Mouse (Mus musculus) CH12.LX (cell line): ENCODE measurements around the gene Ensa.

Source experiments
- CHD1 ChIP-seq: IDR thresholded peaks from 2 replicates; pipeline ENCODE4 v1.6.1; 2012; ENCODE audit warnings: low read depth, low read length, improper control_type of control experiment, inconsistent platforms
- CTCF ChIP-seq, 2 experiments: IDR thresholded peaks in 1 of 2; conservative IDR thresholded peaks in 1 of 2; 2 replicates each; pipeline ENCODE4 v1.5.1; 2011 to 2012; ENCODE audit warnings: low read depth in 2 of 2, low read length in 2 of 2, improper control_type of control experiment in 1 of 2, inconsistent platforms in 1 of 2, mild to moderate bottlenecking in 1 of 2, moderate library complexity in 1 of 2
- E2F4 ChIP-seq: IDR thresholded peaks from 2 replicates; pipeline ENCODE4 v1.6.1; 2011; ENCODE audit warnings: low read depth, low read length, improper control_type of control experiment; ENCODE audit not compliant: insufficient replicate concordance
- EP300 ChIP-seq: IDR thresholded peaks from 2 replicates; pipeline ENCODE4 v1.6.1; 2011; ENCODE audit warnings: low read length, improper control_type of control experiment
- KAT2A ChIP-seq: IDR thresholded peaks from 2 replicates; pipeline ENCODE4 v1.6.1; 2012; ENCODE audit warnings: low read length, improper control_type of control experiment, inconsistent platforms; ENCODE audit not compliant: insufficient replicate concordance
- MAFK ChIP-seq: IDR thresholded peaks from 2 replicates; pipeline ENCODE4 v1.6.1; 2011; ENCODE audit warnings: low read length, improper control_type of control experiment; ENCODE audit not compliant: insufficient replicate concordance
- MAX ChIP-seq: IDR thresholded peaks from 2 replicates; pipeline ENCODE4 v1.6.1; 2011; ENCODE audit warnings: low read length, improper control_type of control experiment
- POLR2A ChIP-seq: IDR thresholded peaks from 2 replicates; pipeline ENCODE4 v1.6.1; 2011; ENCODE audit warnings: low read depth, mild to moderate bottlenecking, improper control_type of control experiment, low read length
- POLR2AphosphoS2 ChIP-seq: IDR thresholded peaks from 2 replicates; pipeline ENCODE4 v1.6.1; 2011; ENCODE audit warnings: low read depth, low read length, improper control_type of control experiment
- RAD21 ChIP-seq: IDR thresholded peaks from 2 replicates; pipeline ENCODE4 v1.6.1; 2011; ENCODE audit warnings: low read depth, mild to moderate bottlenecking, low read length, improper control_type of control experiment, moderate library complexity
- USF1 ChIP-seq: IDR thresholded peaks from 2 replicates; pipeline ENCODE4 v1.6.1; 2014; ENCODE audit warnings: low read depth, mild to moderate bottlenecking, inconsistent platforms, low read length, improper control_type of control experiment
- USF2 ChIP-seq: conservative IDR thresholded peaks from 2 replicates; pipeline ENCODE4 v1.6.1; 2011; ENCODE audit warnings: low read depth, low read length, improper control_type of control experiment

DNA sequence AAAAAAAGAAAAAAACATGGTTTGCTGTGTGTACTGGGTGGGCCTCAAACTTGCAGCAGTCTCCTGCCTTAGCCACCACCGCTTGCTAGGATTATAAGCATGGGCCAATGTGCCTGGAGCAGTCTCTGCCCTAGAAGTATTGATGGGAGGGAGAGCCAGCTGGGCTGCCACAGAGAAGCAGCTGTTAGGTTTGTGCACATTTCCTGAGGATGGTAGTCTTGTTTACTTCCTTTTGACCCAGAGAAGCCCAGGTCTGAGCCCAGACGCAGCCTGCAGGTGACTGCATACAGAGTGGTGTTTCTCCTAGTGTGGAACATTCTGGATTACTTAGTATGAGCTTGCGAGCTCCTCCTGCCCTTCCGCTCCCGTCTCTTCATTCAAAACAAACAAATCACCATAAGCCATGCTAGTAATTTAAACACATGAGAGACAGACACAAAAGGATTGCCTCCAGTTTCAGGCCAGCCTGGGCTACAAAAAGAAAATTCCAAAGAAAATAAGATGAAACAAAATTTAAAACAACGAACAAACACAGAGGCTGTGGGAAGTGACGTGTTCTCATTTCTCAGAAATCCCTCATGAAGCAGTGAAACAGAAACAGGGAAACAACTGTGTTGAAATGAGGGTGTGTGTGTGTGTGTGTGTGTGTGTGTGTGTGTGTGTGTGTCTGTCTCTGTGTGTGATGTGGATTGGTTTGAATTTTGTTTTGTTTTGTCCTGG lies 44.0 kb downstream of the Ensa start:
- TF ChIP-seq MAFK (no peak), EP300 (peak; percentile 21; the same call in 1 of the 2 replicates), POLR2AphosphoS2 (no peak), POLR2A (no peak), CTCF (conservative IDR thresholded peaks at IDR 0.05 in 1 of 2, IDR thresholded peaks at IDR 0.05 in 1 of 2; ENCODE audit: low read depth in 2 of 2, low read length in 2 of 2) (no peak), E2F4 (no peak), KAT2A (no peak), USF2 (no peak), MAX (no peak), RAD21 (no peak), CHD1 (no peak; the same call in 1 of the 2 replicates), USF1 (no peak)
